Mouse (Mus musculus): ENCODE measurements at regions not wholly inside any gene's neighbourhood (a gene's known extent, or its start where the extent isn't known, plus 50 kb on each side); places are given as distances from the start of the nearest gene placed in this dataset.

DNA sequence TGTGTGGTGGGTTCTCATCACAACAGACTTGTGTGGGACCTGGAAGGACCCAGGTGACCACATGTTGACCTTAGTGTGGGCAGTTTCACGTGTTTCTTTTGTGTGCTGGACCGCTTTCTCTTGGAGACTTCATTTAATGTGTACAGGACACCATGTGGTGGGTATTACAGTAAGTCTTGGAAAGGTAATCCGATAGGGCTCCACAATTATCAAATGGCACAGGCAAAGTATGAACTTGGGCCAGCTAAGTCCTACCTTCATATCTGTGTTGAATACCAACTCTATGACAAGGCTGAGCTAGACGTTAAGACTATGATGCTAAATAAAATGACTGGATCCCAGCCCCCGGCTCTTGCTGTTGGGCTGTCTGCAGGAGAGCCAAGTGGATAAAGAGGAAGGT, 173.5 kb downstream of the 1500009L16Rik start:
- DNase-seq (ENCODE audit: low spot score in 2 of 2), result no peak

DNA sequence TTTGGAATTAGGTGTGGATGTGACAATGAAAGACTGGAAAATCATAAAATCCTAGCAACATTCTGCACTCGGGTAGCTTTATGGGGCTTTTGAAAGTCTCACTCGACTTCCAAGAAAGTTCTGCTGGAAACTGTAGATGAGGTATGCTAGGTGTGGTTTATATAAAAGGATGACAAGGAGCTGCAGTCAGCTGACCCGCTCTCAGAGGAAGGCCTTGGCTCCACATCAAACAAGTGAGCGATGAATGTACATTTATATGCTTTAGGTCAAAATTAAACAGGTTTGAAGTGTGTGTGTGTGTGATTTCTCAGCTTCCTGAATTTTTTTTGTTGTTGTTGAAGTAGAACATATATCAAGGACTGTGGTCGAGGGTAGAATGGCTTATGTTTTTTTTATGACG, 174.9 kb downstream of the 1500009L16Rik start:
- DNase-seq (ENCODE audit: low spot score in 2 of 2), result no peak

DNA sequence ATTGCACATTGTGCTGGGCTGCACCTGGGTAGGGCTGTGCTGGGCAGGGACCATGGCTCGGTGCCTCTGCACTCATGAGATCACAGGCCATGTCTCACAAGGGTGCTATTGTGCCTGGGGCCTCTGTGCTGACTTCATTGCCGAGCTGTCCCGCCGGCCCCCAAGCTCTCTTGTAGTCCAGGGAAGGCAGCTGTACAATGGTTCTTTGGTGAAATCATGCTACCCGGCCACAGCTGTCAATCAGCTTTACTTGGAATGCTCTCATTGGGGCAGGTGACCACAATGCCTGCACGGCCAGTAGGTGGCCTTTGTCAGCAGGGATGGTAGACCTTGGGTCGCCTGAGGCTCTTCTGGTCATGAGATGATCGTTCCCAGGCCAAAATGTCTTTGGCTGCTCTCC, 184.1 kb downstream of the 1500009L16Rik start:
- DNase-seq (ENCODE audit: low spot score in 2 of 2), result no peak

DNA sequence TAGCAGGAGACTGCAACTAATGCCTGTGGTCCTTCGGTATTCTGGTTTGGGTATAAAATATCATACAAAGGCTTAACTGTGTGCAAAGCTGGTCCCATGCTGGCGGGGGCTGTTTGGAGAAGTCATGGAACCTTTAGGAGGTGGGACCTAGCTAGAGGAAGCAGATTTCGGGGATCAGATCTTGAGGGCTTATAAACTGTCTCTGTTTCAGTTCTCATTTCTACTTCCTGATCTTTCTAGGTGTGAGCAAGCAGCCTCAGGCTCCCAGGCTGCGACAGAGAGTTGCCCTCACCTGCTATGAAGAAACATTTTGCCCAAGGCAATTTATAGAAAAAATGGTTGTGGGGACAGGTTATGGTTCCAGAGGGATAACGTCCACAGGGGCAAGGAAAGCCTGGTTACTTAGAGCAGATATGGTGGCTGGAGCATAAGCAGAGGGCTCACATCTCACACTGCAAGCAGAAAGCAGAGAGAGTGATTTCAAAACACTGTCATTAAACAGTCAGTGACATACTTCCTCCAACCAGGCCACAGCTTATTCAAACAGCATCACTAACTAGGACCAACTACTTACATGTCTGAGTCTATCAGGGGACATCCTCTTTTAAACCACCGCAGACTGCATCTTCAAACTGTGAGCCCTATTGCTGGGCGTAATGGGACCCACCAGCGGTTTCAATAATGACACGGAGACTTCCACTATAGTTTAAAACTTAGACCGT, 188.1 kb downstream of the 1500009L16Rik start:
- DNase-seq (ENCODE audit: low spot score in 2 of 2), result no peak

DNA sequence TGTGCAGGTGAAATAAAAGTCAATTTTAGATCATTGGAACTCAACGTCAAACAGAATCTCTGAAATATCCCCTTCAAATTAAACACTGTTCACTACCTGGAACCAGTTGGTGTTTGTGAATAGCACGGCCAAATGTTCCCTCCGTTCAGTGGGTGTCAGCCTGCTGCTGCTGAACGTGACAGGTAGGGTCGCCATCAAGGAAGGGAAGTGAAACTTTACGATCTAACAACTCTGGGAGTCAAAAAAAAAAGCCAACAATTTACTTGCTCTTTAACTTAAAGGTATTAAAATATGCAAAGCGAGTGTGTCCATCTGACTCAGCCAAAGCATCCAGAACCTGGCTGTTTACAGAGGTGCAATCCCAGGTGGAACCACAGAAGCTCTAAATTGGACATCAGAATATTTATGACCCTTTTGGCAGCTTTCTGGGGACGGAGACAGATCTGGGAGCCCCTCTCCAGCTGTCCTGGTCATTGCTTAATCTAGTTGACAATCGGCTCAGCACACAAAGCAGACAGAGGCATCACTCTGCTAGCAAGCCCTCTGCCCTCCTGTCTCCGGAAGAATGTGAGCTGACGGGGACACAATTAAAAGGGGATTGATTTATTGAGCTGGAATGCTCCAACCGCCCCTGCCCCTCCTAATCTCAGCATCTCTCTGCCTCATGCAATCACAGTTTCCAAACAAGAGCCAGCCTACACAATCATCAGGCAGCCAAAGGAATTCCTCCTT, 191.9 kb downstream of the 1500009L16Rik start:
- DNase-seq (ENCODE audit: low spot score in 2 of 2), result no peak

DNA sequence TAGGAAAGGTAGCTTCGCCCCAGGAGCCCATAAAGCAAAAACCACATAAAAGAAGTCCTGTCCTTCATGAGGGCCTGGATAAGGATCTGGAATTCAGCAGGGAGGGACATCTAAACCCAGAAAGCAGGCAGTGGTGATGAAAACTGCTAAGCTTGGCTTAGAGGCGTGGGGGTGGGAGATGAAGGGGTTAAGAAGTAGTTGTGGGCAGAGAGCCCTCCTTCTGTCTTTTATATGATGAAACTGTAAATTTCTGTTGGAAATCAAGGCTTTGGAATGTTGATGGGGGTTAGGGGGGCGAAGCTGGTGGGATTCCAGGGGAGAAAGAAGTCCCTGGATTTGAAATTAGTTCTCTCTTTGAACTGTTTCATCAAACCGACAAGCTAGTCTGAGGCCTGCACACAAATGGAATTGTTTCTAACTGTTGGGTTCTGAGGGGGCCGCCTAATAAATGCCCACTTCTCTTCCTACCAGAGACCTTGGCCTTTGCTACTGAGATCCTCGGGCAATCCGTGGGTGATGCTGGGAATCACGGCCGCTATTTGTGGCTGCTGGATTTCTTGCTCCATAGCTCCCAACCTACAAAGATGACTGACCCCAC, 192.6 kb downstream of the 1500009L16Rik start:
- no peak for DNase-seq (ENCODE audit: low spot score in 2 of 2)

DNA sequence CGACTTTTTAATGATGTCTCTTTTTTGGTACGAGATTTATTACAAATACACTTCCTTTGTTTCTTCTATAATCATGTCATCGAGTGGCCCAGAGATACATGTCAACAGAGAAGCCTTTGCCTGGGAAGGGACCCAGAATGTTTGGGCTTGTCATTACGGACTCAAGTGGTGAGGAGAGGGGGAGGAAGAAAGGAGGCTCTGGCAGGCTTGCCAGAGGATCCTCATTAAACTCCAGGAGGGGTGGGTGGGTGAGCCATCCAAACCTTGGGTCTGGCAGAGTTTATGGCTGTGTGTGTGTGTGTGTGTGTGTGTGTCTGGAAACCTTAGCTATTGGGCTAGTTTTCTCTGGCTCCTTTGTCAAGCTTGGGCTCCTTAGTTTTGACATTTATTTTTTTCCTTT, 204.3 kb downstream of the 1500009L16Rik start:
- no peak for DNase-seq (ENCODE audit: low spot score in 2 of 2)

DNA sequence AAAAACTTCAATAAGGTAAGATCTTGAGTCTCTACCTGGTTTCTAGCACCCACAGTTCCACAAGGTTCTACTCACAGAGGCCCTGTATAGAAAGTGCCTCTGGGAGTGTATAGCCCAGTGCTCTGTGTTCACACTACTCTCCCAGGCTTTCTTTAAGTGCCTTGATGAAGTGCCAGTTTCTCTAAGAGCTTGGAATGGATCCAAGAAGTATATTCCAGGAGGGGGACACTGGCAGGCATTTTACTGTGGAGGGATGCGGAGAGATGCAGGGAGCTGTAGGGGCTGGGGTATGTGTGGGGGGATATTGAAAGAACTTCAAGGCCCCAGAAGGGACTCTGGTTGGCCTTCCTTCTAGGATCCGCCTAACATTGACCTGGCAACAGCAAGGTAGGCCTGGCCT, 204.9 kb downstream of the 1500009L16Rik start:
- no peak for DNase-seq (ENCODE audit: low spot score in 2 of 2)

DNA sequence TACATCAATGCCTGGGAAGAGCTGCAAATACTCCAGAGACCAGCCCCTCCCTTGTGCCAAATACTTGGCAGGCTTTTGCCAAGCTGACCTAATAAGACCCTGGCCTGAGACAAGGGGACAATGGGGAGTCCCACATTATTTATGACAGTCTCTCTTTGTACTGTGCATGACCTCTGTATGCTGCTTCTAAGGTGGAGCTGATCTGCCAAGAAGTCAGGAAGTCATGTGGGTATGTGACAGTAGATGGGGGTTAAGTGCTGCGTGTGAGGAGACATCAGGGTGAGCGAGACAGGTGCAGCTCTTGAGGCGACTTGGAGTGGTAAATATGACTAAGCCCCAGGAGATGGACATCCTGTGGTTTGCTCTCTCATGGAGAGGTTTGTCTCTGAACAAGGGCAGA, 209.1 kb downstream of the 1500009L16Rik start:
- DNase-seq (ENCODE audit: low spot score in 2 of 2), result no peak

DNA sequence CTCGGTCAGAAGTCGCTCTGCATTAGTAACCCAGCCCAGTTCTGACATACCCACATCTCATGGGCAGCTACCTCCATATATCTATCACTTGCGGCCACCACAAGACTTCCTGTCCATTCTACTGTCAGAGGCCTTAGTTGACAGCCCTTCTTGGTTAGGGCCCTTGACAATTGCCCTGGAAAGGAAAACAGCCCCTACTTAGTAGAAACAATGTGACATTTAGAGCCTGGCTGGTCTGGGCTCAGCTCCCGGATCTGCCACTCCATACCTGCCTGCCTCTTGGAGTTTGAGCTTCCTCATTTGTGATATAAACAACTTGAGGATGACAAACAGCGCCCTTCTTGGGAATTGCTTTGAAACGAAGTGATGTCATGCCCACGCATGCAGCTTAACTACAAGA, 210.5 kb downstream of the 1500009L16Rik start:
- DNase-seq (ENCODE audit: low spot score in 2 of 2), result no peak

DNA sequence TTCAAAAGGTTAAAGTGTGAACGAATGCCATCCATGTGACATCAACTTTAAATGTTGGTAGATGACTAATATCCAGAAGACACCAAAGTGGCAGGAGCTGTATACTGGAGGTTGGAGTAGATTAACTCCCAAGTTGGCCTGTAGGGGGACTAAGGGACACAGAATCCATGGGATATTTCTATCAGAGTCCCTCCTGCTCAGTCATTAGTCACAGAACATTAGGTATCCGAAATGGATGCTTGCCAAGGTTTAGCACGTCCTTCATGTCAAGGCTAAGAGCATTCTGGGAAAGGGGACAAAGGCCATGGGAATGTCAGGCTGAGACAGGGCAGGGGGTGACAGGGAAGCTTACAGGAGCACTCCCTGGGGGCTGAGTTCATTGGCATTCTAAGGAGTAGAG, 211.8 kb downstream of the 1500009L16Rik start:
- no peak for DNase-seq (ENCODE audit: low spot score in 2 of 2)

DNA sequence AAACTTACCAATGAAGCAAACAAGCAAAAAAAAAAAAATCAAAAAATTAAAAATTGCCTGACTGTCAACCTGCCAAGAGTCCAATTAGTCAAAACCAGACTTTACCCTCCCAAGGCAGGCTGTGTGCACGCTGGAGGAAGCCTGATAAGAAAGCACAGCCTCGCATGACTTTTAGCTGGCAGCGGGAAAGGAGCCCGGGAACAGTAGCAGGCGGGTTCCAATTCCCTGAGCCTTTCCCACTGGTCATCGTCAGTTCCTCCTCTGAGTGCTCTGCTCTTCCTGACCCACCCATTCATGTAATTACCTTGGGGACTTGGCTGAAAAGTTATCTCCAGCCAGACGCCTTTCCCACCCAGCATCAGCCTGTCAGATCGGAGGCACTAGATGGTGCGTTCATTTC, 214.5 kb downstream of the 1500009L16Rik start:
- no peak for DNase-seq (ENCODE audit: low spot score in 2 of 2)

DNA sequence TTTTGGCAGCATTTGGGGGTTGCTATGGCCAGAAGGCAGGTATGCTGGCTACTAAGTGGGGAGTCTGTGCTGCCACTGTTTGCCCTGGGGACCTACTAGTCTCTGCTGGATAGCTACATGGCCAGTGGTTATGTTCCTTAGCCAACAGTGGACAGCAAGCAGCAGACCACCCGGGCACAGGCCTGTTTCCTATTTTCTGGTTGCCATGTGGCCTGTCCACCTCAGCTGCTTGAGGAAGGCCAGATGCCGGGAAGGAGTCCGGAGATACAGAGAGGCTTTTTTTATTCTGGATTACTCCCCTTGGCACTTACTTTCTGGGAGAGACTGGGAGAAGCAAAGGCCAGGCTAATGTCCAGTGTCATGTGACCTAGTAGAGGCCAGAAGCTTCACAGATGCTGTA, 219.4 kb downstream of the 1500009L16Rik start:
- DNase-seq (ENCODE audit: low spot score in 2 of 2), result no peak

DNA sequence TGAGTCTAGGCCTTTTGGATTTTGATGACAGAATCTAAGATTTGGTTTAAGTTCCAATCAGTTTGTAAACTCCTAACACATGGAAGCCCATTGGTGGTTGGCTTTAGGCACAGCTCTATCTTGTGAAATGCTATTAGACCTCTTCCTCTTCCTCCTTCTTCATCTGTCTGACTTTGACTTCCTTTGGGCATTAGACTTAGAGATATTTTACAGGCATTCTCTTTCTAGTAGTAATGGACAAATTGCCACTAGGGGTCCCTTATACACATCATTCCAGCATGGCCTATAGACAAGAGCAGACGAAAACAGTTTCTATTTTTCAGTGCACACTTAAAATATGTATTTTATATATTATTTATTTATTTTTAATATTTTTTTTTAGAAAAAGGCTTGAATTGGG, 221.5 kb downstream of the 1500009L16Rik start:
- no peak for DNase-seq (ENCODE audit: low spot score in 2 of 2)

DNA sequence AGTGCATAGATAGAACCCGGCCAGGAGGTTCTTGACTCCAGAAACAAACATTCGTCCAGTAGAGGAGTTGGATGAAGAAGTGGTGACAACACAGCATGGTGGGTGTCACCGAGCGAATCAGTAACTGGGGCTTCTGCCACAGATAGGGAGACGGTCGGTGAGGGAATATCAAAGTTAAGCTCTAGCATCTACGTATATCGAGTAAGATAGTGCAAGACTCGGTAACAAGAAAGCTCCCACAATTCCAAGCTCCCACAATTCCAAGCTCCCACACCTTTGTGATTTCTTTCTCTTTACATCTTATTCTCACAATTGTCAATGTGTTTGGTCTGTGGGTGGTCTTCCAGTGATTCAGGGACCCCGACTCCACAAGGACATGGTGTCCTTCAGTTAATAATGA, 222.2 kb downstream of the 1500009L16Rik start:
- DNase-seq (ENCODE audit: low spot score in 2 of 2), result no peak

DNA sequence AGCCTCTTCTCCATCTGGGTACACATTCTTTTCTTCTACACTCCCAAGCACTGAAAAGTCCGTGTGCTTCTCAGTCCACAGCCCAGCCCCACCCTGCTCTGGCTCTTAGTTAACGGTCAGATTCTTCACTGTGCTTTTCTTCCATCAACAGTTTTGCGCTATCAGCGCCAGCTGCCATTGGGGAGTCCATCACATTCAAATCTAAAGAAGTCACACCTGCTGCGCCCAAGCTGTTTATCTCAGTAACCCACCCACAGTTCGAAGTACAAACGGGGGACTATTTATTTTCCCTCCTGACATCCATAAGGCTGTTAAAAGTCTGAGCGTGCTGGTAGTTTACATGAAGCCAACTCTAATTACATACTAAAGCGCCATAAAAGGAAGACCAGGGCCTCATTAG, 222.8 kb downstream of the 1500009L16Rik start:
- no peak for DNase-seq (ENCODE audit: low spot score in 2 of 2)

DNA sequence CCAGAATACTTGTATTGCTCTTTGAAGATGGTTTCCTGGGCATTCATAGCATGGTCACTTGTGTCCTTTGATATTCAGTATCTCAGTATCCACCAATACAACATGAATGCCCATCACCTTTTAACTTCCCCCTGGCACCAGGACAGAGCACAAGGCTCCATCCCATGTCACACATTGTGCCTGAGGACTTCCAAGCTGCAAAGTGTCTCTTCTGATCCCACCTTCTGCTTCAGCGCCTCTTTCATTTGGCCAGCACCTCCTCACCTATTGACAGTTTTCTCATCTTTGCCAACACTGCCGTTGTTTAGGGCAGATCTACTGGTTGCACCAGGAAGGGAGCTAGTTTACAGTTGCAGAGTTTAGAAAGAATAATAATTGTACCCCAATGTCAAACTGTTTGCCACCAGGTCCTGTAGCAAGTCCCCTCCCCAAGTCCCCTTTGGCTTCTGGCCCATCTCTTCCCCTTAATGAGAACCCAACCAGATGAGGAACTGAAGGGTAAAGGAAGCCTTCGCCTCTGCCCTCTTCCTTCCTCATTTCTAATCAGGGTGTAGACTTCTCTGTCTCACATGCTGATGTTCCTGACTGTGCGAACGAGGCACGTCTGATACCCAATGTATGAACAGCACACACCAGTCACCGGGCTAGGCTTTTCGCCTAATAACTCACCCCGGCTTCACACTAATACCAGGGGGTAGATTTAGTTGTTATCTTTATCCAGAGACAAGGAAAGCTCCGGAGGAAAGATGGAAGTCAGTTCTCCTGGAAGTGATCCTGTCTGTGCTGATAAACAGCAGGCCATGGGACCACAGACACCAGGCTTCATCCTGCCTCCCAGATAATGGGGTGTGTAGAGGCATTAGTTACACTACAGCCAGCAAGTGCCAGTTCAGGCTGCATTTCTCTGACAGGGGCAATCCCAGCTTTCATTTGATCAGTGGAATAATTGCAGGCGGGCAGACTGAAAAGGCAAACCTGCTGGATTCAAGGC, 223.8 kb downstream of the 1500009L16Rik start:
- DNase-seq (ENCODE audit: low spot score in 2 of 2), result no peak

DNA sequence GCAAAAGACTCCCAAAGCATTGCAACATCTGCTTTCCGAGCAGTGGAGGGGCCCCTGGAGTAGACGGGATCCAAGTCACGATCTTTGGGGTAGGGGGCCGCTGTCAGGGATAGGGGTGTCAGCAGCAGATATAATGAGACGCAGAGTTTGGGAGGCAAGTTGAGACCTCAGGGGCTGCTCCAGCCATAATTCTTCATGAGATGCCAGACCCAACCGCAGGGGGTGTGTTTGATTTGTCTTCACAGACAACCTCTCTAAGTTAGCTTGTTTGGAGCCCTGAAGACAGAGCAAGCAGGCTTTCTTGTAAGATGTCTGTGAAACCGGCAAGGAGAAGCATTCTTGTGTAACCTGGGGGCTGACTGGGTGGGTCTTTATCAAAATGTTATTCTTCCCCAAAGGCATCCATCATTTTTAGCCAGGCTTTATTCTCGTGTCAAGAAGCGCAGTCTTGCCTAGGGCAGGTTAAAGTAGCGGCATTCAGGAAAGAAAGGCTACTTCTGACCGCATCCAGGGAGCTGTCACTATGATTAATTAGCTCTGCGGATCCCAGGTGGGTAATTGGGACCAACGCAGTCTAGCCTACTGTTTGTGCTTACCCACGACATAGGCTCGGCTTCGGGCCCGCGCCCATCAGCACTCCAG, 234.6 kb downstream of the 1500009L16Rik start:
- no peak for DNase-seq (ENCODE audit: low spot score in 2 of 2)

DNA sequence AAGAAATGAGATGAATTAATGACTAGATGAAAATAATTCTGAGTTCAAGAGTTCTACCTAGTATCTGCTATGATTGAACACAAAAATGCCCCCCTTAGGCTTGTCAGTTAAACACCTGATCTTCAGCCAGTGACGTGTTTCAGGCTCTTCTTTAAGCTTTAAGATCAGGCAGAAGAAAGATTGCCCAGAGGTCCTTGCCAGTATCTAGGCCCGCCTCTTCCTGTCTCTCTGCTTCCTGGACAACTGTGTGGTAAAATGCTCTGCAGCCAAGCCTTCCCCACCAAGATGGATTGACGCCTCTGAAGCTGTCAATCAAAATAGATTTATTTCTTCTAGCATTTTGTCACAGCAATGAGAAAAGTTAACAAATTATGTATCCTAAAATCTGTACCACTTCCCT, 235.7 kb downstream of the 1500009L16Rik start:
- no peak for DNase-seq (ENCODE audit: low spot score in 2 of 2)

DNA sequence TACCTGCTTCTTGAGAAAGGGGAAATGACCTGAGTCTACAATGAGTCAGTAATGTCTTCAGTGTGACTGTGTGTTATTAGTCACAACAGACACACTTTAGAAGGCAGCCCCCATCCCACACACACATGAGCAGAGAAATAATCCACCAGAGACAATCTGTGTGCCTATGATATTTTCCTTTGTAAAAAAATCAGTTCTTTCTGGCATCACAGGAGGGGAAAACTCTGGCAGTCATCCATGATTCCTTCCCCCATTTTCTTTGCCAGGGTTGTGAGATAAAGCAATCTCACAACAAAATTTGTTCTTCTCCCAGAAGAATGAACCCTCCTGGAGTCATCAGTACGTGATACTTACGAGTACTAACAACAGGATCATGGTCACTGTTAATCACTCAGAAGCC, 236.2 kb downstream of the 1500009L16Rik start:
- DNase-seq (ENCODE audit: low spot score in 2 of 2), result no peak

DNA sequence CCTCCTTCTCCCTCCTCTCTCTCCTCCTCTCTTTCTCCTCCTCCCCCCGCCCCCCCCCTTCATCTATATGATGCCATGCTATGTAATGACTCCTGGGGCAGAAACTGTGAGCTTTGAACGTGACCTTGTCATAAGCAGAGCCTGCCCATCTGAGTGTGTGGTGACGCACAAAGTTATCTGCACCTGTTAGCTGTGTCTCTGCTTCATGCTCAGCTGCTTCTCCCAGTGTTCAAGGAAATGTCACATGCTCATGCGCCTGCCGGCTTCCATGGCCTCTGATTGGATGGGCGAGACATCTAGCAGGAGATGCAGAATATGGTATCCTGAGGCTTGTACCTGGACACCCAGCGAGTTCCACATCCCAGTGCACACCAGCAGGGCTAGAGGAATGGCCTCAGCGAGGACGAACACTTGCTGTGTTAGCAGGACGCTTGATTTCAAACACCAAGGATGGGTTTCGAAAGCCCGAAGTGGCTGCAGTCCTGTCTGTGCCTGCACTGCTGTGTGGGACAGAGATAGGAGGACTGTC, 240.6 kb downstream of the 1500009L16Rik start:
- DNase-seq (ENCODE audit: low spot score in 2 of 2), result no peak

Measured in adrenal gland, adult 18-20 months (tissue).